Mouse (Mus musculus) left cerebral cortex, adult 8-10 months (tissue): ENCODE results near the gene Ric1. TPM values are rescaled to one million over a fixed set of nuclear protein-coding genes. Genes with fewer than 3 reads are reported as not detected.
A peak's percentile ranks its signal among the peaks of the same experiment; 100 is the strongest.

Experiments
- DNase-seq, 2 experiments: peaks; one replicate each; pipeline ENCODE4 v3.0.0; 2022; ENCODE audit warnings: low spot score in 2 of 2
- total RNA-seq, 4 experiments: library from RNA; stranded (reverse); gene quantifications; 2 replicates each; pipeline ENCODE4 v1.2.4; 2022

Gene Ric1
- total RNA-seq, 4 experiments from 2014 or later, result 31.5 to 38.2 (median 33.7) TPM

DNA sequence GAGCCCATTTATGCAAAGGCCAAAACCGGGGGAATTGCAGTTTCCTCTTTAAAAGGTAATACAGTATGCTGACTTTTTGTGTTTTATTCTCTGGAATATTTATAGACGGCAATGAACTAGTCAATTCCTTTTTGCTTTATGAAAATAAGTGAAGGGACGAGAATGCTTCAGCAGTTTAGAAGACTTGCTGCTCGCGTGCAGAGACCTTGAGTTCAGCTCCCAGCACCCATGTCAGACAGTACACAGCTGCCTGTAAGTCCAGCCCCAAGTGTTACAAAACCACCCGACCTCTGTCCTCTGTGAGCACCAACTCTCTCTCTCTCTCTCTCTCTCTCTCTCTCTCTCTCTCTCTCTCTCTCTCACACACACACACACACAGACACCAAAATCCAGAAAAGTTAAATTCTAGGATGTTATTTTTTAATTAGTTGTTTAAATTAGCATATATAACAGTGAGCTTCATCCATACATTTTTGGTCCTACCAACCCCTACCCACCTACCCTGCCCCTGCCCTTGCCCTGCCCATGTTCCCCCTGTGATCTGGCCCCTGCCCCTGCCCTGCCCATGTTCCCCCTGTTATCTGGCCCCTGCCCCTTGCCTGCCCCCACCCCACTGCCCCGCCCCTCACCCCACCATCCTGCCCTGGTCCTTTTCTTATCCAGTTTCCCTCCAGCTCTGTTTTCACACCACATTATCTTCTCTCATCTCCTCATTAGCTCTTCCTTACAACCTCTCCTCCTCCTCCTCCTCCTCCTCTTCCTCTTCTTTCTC lies 25.1 kb upstream of the Ric1 start:
- no peak for DNase-seq

DNA sequence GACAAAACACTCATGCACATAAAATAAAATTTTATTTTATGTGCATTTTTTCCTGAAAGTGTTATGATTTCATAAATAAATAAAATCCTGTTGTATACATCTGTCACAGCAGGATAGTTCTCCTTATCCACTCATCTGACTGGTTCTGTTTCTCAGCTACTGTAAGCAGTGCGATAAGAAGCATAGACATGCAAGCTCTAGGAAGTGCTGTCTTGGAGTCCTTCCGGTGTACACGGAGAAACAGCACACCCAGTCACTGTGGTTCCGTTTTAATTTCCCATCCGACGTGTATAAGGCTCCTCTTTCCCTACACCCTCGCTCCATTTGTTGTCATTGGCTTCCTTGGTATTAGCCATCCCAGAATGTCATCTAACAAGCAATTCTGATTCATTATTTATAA lies 24.2 kb upstream of the Ric1 start:
- no peak for DNase-seq

DNA sequence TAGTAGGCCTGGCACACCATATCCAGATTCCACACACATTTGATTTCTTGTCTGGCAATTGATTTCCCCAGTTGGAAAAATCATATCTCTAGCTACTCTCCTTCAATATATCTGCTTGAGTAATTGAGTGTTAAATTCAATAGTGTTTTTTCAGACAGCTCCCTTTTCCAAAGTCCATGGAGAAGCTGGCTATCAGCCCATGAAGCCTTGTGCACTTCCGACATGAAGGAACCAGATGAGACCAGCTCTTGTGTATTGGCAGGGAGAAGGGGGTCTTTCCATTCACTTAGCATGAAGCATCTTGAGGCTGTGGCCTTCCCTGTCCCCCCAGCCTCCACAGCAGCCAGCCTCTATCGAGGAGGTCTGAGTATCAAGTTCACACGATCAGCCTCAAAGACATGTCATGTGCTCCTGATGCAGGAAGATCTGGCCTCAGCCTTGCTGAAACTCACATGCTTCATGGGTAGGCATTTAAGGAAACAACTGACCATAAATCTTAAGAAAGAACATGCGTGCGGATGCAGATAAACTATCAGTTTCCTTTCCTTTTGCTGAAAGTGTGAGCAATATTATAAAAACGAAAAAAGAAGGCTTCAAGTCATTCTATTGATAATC lies 23.1 kb upstream of the Ric1 start:
- no peak for DNase-seq

DNA sequence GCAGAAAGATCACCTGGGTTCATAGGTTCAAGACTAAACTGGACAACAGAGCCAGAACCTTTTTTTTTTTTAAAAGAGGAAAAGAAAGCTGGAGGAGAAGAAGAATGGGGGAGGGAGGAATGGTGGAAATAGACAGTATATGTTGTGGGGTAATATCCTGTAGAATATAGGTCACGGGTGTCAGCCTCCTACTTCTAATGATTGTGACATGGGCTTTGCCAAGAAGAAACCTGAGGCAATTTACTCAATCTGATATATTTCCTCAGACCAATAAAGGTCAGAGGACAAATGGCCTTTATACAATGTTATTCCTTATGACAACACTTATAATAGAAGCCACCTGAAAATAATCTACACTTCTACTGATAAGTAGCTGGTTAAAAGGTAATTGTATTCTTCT lies 21.7 kb upstream of the Ric1 start:
- DNase-seq, result no peak

DNA sequence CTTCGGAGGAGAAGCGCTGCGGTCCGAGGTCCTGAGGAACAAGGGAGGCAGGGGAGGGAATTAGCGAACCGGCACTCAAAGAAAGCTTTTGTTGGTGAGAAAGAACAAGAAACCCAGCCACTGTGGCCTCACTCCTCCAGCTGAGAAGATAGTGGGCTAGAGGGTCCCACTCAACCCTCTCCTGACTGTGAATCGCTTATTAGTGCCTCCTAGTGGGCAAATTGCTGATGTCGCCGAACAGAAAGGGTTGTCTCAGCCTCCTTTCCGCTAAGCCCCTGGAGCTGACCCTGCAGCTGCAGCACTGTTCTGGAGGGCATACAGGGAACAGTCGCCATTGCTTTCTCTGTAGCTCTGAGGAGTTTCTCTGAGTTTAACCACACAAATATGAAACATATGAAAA lies 21.0 kb upstream of the Ric1 start:
- no peak for DNase-seq

DNA sequence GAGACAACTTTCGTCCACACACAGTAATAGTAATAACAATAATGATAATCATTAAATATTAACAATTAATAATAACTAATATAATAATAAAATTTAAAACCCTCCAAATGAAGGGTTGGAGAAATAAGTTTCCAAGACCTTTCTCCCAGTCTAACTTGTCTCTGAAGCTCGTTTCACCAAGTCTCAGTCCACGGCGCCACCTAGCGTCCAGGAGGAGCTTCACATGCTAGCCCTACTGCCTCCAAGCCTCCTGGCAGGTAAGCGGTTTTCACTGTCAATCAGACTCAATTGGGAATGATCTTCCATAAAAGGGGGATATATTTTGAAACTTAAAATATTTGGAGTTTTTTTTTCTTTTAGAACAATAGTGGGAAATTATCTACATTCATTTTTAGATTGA lies 20.6 kb upstream of the Ric1 start:
- DNase-seq, result peak; percentile 51

DNA sequence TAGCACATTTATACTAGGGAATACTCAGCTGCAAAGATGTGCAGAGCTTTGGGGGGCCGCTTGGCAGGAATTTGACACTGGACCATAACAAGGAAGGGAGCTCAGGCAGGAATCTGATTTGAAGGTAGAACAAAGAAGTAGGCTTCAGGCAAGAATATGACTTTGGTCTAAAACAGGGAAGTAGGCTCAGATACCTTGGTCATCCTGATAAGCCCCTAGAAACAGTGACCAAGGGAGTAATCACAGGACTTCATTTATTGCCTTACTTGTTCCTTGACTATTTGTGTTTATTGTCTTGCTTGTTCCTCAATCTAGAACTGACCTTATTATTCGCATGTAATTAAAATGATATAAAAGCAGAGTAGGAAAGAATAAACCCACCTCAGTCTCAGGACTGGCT lies 18.0 kb upstream of the Ric1 start:
- DNase-seq, result no peak

DNA sequence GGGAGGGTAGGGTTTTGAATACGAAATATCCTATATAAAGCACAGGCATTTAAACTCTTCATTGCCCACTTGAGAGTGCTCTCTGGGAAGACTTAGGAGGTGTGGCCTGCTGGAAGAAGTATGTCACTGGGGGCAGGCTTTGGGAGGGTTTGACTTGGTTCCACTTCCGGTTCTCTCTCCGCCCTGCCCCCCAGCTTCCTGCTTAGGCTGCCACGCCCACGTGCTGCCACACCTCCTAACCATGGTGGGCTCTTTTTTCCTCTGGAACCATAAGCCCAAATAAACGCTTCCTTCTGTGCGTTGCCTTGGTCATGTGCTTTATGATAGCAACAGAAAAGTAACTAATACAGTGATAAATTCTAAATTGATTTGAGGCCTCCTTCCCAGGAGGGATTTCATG lies 16.5 kb upstream of the Ric1 start:
- no peak for DNase-seq

DNA sequence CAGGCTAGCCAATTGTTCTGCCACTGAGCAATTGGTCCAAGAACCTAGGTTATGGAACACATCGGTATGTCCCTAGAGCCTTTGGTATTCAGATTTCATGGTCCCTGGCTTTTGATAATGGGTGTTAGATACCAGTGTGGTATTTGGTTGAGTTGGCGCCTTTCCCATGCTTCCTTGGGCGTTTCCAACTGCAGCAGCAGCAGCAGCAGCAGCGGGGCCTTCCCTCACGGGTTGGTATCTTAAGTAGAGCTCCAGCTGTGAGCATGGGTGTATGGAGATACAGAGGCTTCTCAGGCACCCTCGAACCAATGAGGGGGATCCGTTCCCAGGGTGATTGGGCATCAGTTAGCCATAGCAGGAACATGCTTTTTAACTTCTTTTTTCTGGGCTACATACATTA lies 13.9 kb upstream of the Ric1 start:
- DNase-seq, result no peak

DNA sequence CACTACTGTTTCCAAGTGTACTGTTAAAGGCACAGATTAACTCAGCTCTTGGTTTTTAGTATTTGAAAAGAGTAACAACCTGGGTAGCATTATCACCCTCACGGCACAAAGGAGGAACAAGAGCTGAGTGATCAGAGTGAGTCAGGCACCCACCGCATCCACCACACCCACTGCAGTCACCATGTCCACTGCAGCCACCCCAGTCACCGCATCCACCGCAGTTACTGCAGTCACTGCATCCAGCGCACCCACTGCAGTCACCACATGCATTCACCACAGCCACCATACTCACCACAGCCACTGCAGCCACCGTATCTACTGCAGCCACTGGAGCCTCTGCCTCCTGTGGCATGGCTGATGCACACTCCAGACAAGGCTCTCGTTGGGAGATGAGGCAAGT lies 12.2 kb upstream of the Ric1 start:
- no peak for DNase-seq

DNA sequence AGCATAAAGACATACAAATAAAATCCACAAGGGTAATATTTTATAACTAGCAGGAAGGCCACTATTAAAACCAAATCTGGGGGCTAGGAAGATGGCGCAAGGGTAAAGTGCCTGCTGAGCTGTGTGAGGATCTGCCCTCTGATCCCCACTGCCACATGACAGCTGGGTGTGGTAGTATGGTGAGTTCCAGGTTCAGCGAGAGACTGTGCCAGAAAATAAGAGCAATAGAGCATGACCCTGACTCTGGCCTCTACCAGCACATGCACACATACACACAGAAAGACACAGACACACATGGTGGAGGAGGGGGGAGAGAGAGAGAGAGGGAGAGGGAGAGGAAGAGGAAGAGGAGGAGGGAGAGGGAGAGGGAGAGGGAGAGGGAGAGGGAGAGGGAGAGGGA lies 10.3 kb upstream of the Ric1 start:
- DNase-seq, result no peak

DNA sequence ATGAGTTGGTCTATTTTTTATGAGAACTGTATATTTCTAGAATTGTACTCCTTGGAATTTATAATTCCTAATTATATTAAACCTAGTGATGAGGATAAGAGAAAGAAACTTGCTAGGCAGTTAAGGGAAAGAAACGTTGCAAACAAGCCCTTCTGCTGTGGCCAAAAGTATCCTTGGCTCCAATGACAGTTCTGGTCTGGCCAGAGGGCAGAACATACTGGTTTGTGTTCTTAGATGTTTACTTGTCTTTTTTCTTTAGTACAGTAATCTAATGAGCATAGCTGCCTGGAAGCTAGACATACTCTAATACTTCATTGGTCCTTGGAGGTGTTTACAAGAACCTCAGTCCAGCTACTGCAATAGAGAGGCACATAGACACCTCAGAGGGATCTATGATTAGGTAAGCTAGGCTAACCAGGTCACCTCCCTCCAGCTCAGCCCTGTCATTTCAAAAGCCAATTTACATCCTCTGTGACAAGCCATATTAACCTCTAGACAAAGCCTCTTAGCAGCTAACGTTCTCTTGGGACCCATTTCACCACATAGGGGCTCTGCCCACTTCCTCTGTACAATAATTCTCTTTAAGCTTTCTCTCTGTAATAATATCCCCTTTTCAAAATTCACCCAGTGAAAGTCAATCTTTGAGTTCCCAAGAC lies 8.8 kb upstream of the Ric1 start:
- no peak for DNase-seq

DNA sequence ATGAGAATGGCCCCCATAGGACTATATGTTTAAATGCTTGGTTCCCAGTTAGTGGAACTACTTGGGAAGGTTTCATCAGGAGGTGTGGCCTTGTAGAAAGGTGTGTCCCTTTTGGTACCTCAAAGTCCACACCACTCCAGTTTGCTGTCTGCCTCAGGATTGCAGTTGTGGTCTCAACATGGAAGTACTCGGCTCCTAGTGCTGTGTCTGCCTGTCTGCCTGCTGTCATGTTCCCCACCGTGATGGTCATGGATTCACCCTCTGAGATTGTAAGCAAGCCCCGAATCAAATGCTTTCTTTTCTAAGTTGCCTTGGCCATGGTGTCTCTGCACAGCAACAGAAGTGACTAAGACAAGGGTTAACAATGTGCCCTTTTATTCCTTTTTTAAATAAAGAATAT lies 8.0 kb upstream of the Ric1 start:
- no peak for DNase-seq

DNA sequence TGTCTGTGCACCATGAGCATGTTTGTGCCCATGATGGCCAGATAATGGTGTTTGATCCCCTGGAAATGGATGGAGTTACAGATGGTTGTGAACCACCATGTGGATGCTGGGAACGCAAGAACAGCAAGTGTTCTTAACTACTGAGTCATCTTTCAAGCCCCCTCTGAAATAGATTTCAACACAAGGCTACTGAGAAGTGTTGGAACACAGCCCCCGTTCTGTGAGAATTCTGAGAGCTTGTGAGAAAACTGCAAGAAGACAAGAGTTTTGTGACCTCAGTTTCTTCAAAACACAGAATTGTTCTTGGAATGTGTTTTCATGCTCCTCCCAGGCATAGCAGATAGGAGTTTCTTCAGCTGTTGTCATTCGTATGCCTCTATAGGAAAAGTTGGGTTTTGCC lies 6.7 kb upstream of the Ric1 start:
- no peak for DNase-seq

DNA sequence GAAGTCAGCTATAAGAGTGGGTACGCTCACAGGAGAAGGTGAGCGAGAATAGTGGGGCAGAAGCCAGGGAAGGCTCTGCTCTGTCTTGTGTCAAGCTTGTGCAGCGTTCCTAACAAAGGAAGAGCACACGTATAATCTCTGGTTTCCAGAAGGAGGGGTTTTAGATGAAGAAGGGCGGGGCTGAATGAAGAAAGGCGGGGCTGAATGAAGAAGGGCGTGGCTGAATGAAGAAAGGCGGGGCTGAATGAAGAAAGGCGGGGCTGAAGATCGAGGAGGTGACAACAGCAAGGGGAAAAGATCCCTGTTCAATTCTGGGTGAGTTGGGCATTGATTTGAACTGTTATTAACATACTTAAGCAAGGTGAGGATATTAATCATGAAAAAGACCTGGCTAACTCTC lies 6.1 kb upstream of the Ric1 start:
- DNase-seq, result no peak

DNA sequence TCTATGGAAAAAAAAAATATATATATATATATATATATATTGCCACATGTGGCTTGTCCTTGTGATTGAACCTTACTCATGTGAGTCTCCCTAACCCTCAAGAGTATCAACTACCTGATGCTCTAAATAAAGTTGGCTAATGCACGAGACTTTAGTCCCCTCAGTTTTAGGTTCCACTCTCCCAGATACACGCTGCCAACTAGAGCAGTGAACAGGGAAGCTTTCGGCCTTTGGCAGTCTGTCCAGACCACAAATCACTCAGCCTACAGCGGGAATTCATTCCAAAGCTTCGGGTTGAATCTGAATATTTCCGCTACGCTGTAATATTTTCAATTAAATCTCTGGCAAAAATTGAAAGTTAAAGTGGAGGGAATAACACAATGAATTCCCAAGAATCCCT lies 3.7 kb upstream of the Ric1 start:
- DNase-seq, result no peak

DNA sequence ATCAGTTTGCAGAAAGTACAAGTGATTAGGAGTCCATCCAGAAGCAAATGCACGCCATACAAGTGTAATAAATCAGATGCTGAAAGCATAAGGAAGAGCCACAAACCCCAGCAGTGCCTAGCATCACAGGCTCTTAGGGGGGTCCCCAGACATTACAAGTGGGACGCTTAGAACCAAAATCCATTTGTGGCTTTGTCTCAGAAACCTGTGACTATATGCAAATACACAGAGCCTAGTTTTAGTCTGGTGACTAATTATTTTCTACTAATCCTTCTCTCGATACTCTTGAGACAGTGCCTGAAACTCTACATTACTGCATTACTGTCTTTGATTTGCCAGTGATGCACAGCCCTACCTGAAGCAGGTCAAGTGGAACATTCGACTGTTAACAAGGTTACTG lies 3.2 kb upstream of the Ric1 start:
- no peak for DNase-seq

DNA sequence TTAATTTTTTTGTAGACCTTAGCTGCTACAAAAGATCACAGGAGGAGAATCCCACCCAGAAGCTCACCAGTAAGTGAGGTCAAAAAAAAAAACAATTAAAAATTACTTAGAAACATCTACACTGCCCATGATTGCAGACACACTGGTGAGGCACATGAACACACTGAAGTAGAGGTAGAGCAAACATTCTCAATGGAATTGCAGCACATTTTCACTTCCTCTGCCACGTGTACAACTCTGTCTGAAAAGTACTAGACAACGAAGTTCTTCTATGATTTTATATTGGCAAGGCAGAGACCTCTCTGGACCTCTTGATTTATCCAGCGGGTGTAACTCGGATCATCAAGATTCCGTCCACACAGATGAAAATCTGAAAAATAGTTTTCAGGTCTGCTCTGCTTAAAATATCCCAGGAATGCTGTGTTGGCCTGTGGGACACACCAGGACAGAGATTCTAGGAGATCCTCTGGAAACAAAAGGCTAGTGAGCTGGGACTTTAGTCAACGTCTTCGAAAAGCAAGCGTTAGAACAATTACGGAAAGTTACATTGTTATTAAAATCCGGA lies 1.0 kb upstream of the Ric1 start:
- no peak for DNase-seq

DNA sequence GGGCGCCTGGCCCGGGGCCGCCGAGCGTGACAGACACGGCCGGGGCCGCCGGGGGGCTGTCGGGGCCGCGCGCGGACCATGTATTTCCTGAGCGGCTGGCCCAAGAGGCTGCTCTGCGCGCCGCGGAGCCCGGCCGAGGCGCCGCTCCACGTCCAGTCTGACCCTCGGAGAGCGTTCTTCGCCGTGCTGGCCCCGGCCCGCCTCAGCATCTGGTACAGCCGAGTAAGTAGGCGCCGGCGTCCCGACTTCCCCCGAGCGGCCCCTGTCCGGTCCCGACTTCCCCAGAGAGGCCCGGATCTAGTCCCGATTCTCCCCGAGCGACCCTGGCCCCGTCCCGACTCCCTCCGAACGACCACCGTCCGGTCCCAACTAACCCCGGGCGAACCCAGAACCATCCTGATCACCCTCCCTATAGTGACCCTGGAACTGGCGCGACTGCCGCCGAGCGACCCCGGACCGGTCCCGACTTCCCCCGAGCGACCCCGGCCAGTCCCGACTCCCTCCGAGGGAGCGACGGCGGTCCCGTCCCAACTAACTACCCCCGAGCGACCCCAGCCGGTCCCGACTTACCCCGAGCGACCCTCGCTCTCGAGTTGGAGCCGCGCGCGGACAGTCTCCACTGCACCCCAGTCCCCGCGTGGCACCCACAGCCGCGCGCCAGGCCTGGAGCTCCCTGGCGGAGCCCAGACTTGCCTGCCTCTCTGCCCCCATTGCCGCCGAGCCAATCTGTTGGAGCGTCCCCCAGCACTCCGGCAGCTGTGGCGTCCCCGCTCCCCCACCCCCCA lies 555 bp downstream of the Ric1 start:
- peak; percentile 31 to 38 for DNase-seq

DNA sequence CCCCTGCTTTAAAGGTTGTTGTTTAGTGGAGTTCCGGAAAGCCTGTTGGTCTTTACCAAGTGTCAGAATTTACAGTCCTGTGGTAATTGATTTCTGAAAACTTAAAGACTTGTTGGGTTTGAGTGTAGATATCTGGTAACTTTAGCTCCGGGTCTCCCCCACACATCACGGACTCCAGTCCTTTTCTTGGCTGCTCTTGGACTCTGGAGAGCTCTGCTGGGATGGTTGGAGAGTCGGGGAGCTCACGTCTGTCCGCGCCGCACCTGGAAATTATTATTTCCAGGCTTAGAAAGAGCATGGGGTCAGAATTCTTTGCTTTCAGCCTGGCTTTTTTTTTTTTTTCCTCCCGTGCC lies 1.1 kb downstream of the Ric1 start:
- no peak for DNase-seq

DNA sequence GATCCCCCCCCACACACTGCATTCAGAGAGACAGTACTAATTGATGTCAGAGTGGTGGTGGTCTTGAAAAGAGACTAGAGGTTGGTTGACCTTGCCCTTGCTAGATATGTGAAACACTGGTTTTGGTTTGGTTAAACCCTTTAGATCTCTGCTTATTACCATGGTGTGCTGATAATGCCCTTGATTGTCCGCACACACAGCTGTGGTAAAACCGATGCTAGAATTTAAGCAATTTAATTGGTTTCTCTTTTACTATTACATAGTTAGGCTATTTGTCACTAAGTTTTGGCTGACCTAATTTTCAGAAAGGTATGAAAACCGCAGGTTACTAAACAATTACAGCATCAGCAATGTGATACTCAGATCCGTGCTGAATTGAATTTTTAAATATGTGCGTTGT lies 1.6 kb downstream of the Ric1 start:
- no peak for DNase-seq

DNA sequence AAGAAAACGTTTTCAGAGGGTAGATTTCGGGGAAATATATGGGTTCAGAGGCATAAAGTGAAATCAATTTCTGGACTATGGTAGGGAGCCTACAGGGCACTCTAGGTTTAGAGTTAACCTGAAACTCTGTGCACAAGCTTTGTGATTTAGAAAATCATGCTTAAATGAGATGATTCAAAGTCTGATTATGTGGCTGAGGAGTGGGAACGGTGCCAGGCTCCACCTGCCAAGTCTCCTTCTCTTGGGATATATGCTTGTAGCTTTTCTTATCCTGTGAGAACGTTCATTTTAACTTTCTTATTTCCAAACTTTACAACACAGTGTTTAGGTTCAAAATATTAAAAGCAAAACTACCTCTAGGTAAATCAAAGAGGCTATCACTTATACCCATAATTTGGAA lies 2.5 kb downstream of the Ric1 start:
- DNase-seq, result no peak
